Mouse (Mus musculus): ENCODE measurements at regions not wholly inside any gene's neighbourhood (a gene's known extent, or its start where the extent isn't known, plus 50 kb on each side); places are given as distances from the start of the nearest gene placed in this dataset.

DNA sequence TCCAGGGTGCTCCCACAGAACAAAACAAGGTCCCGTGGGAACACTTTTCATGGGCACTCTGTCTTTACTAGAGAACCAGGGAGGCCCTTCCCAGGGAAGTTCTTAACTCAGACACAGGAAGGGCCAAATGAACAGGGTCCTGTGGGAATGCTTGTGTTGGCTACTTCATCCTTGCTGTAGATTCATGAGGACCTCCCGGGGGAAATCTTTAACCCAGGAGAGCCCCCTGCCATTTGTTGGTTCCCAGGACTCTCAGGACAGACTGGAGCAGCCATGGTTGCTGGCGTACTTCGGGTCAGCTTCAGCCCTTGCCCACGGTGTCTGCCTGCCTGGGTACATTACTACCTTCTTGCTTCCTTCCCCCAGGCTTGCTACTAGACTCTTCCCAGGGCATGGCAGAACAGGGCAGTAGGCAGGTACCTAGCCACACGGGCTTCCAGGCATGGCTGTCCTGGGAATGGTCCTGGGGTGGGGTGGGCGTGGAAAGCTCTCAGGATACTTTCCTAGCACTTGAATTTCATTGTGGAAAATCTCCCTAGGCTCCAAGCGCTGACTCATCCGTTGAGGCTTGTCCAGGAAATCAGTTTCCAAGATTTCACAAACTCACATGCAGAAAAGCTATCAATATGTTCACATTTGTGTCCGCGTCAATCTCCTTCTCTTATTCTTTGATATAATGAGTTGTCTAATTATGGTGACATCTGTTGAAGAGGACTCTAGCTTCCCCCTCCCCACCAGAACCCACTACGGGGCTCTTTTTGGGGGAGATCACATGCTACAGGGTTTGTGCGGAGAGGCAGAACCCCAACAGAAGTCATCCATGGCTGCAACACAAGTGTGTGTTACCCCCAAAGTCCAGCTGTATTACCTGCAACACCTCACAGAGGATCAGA is 148.6 kb downstream of the Sec61b start:
- no peak for DNase-seq (ENCODE audit: low spot score in 2 of 2)

DNA sequence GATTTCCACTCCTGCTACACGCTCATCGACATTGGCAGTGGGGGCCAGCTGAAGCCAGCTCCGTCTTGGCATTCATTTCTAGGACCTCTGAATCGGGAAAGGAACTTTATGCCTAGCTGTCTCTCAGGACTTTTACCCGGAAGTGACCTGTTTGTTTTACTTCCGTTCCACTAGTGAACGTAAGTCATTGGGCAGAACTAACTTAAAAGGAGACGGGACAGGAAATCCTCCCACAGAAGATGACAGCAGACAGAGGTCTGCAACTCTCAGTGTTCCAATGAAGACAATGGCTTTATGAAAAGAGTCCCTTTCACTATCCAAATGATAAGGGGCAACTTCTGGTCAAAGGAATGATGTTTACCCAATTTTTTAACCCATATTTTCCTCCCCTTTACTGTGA is 155.5 kb downstream of the Sec61b start:
- DNase-seq (ENCODE audit: low spot score in 2 of 2), result no peak

DNA sequence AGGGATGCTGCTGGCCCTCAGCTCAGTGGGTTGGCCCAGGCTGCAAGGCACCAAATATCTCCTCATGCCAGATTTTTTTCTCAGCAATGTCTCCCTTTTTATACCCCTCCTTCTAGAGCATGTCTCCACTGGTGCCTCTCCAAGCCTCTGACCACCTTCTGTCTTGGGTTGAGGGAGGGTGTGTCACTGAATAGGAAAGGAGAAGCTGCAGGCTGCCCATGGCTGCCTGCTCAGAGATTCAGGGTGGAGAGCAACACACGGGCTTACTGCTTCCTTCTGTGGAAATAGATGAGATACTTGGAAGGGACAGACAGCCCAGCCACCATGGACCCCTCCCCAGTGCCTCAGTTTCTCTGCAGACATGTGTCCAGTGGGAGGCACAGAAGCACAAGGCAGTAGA is 156.0 kb downstream of the Sec61b start:
- no peak for DNase-seq (ENCODE audit: low spot score in 2 of 2)

DNA sequence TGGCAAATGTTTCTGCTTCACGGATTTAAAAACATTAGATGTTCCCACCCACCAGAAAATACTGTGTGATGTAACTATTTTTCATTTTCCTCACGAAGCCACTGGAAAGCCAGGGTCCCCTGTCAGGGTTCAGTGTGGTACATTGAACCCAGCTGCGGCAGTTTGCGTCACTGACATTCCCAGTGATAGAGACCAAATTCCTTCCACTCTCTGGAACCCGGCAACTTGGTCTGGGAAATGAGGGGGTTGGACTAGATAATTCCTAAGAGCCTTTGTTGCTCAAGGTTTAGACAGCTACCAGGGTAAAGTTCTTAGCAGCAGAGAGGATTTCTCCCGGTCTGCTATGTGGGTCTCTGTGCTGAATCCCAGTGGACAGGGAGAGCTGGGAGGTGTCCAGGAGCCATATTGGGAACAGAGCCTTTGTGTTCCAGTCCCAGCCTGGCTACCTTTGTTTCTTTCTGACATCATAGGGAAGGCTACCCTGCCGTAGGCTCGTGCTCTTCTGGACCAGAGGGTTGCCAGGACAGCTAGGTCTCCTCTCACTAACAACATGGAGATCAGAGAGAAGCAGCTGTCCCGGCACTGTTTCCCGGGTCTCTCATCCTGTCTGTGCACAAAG is 164.5 kb downstream of the Sec61b start:
- DNase-seq (ENCODE audit: low spot score in 2 of 2), result no peak

DNA sequence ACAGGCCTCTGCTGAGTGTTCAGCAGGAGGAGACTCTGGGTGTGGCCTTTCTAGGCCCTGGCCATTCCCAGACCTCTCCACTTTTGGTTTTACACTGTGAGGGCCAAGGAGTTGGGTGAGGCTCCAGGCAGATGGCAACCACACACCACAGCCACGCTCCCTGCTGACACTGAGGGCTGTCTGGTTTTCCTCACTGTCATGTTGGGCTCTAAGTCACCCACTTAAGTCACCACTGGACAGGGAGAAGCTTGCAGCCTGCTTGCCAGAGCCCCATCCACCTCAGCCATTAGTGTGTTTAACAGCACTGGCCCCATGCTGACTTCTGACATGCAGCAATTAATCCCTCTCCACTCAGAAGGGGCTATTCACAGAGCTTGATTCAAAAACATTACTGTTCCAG is 170.6 kb downstream of the Sec61b start:
- no peak for DNase-seq (ENCODE audit: low spot score in 2 of 2)

DNA sequence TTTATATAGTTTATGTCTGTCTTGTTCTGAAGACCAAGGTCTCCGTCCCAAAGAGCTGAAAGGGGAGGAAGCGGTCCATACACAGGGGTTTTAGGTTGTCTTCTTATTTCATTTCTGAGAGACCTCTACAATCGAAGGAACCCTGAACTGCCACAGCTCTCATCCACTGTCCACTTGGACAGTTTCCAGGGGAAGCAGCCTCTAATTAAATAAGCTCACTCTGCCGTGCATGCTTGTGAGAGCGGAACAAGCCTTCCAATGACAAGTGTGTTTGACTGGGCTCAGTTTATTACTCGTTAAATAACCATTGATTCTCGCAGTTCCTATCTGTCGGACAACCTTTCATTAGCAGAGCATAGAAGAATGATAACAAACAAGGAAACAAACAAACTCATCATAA is 174.2 kb downstream of the Sec61b start:
- DNase-seq (ENCODE audit: low spot score in 2 of 2), result no peak

DNA sequence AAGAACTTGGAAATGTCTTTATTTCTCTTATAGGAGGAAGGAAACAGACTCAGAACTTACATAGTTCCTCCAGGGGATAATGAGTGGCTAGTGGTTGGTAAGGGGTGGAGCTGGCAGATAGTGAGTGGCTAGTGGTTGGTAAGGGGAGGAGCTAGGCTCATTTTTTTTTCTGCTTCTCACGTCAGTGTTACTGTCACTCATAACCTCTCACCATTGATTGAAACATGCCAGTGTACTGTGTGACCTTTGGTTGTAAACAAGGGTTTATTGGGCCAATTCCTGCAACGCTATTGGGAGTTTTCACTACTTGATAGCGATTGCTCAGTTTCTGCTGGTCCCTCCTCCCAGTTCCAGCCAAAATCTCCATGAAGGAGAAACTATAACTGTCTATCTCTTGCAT is 175.5 kb downstream of the Sec61b start:
- no peak for DNase-seq (ENCODE audit: low spot score in 2 of 2)

DNA sequence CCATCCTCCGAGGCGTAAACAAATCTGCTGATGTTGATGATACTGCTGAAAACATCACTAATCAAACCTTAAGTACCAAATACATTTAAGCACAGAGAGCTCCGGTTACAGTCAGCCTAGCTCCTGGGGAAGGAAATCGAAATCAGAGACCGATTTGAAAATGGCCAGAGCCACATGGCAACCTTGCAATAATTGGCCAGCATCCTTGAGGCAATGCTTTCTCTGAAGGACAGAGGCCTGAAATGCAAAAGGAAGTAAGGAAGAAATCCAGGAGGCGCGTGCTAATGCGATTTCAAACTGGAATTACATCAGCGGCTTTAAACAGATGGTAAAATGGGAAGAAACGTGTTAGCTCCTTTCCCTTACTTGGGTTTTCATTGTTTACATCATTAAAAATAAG is 177.1 kb downstream of the Sec61b start:
- no peak for DNase-seq (ENCODE audit: low spot score in 2 of 2)

DNA sequence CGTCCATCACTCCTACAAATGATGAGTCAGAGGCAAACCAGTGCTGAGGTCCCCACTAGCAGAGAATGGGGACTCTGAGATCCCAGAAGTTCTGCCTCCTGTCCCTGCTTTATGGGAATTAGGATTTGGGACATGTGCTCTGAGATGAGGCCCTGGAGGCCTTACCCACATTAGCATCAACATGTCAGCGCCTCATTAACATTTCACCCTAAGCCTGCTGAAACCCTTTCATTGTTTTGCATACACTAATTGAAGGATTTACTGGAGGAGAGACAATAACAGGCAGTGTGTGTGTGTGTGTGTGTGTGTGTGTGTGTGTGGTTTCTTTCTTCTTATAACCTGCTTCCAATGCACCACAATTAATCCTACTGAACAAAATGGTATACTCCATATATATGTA is 178.7 kb downstream of the Sec61b start:
- no peak for DNase-seq (ENCODE audit: low spot score in 2 of 2)

DNA sequence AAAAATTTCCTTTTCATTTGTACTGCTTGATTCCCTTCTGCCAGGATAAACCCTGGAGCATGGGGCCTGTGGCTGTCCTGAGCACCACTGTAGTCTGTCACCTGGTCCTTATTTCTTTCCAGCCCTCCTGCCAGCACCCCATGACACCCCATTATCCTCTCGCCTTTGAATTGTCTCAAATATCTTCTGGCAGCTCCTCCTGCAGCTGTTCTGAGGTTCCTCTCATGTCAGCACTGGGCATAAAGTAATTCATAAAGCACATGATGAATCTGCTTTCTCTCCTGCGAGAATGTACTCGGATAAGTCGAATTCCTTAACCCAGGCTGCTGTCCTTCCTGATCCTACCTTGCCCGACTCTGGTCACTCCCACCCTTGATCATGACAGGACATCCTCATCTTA is 195.1 kb downstream of the Sec61b start:
- DNase-seq (ENCODE audit: low spot score in 2 of 2), result no peak

DNA sequence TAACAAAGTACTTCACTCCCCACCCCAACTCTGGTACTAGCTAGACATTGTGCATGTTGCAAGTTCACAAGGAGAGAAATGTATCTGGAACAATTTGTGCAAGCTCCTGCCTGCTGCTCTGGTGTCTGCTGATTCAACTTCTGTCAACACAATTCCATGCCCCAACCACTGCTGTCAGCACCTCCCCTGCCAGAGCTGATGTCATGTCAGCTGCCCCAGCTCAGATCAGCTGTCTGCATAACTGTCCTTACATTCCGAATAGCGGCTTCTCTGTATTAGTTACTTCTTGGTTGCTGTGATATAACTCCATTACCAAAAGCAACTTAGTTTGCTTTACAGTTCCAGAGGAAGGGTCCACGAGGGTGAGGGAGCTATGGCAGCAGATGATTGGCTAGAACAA is 196.0 kb downstream of the Sec61b start:
- DNase-seq (ENCODE audit: low spot score in 2 of 2), result no peak

DNA sequence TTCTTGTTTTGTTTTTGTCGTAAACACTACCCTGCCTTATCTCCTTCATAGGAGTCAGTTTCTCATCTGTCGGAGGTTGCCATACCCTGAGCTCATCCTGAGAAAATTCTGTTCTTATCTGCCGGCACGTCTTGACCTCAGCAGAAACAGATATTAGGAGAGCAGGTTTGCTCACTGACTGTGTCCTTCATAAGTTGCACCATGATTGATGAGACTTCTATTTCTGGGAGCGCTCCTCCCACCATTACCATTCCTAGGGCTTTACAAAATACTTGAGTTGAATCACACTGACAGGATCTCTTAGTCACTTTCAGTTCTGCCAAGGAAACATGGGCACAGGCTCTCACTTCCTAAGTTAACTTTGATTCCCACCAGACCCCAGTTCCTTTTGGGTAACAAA is 196.9 kb downstream of the Sec61b start:
- no peak for DNase-seq (ENCODE audit: low spot score in 2 of 2)

DNA sequence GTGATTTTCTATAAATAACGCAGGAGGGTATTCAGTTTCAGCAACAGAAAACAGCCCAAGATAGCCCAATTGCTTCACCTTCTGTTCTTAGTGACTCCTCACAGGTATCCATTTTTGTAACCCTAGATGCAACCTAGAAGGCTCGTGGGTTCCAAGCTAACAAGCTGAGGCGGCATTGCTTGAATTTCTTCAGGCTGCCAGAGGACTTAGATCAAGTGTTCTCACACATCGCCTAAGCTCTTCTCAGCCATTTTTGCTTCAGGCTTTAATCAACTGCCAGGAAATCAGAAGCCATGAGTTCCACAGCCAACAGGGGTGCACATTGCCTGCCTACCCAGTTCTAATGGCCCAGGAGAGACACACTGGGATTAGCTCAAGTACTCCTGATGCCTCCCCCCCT is 206.7 kb downstream of the Sec61b start:
- no peak for DNase-seq (ENCODE audit: low spot score in 2 of 2)

DNA sequence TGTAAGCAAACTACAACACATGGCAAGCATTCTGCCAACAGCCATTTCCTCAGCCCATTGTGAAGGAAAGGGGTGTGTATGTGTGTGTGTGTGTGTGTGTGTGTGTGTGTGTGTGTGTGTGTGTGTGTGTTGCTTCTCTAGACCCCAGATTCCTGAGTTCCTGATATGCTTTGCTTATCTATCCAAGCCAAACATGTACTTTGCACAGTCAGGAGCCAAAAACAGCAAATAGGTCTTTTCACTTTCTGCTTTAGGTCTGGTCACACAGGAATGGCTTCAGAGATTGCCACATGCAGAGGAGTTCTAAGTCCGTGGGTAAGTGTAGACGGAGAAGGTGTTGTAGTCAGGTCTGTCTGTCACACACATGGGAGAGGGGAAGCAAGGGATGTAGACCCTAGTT is 216.7 kb downstream of the Sec61b start:
- DNase-seq (ENCODE audit: low spot score in 2 of 2), result no peak

DNA sequence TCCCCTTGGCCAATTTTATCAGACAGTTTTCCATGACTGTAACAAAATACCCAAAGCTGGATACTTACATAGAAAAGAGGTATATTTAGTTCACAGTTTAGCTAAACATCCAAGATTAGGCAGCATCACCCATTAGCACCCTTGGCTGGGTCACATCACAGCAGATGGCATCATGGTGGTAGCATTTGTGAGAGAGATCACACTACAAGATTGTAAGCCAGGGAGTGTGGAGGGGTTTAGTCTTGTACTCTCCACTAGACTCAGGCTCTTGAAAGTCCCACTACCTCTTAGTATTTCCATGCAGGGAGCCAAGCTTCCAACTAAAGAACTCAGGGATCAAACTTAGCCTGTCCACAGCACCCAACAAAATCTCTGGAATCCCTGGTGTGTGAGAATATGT is 218.2 kb downstream of the Sec61b start:
- no peak for DNase-seq (ENCODE audit: low spot score in 2 of 2)

DNA sequence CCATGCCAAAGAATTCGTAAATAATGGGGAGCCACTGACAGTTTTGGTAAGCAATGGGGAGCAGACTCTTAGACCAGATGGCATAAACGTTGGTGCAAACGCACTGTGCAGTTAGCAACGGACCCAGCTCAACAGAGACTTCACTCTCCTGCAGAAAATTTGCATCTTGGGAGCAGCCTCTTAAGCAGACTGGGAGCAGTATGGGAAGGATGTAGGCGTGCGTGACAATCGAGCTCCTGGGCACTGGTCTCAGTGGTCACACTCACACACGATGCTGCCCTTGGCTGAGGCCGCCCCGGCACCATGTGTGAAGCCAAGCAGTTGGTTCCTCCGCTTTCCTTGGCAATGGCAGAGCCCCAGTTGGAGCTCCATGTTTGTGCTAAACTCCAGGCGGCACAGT is 218.8 kb downstream of the Sec61b start:
- no peak for DNase-seq (ENCODE audit: low spot score in 2 of 2)

DNA sequence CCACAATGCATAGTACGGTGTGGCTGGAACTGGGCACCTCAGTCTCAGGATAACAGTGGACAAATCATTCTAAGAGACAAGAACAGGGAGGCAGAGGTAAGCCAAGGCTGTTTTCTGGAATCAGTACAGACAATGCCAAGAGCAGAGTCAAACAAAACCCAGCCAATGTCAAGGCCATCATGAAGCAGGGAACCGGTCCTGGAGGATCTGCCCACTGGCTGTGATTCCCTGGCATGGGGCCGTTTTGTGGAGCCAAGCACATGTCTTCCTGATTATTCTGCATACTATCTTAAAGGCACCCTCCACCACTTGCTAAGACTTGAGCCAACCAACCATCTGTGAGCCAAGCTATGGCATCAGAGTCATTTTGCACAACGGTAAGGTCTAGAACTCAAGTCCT is 222.6 kb downstream of the Sec61b start:
- no peak for DNase-seq (ENCODE audit: low spot score in 2 of 2)

DNA sequence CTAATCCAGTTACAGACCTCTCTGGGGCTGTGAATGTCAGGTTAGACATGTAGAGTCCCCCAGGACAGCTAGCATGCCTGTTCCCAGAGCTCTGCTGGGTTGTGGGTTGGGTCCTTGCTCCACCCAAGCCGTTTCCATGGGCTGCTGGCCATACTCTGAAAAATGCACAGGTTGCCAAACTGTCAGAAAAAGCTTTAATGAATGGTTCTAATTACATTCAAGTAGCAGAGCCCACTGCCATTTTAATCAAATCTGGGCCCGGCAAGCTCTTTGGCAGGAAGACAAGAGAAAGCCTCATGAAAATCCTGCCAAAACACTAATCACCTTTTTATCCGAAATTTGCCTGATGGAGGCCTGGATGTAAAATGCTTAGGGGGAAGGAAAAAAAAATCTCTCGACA is 224.1 kb downstream of the Sec61b start:
- DNase-seq (ENCODE audit: low spot score in 2 of 2), result no peak

DNA sequence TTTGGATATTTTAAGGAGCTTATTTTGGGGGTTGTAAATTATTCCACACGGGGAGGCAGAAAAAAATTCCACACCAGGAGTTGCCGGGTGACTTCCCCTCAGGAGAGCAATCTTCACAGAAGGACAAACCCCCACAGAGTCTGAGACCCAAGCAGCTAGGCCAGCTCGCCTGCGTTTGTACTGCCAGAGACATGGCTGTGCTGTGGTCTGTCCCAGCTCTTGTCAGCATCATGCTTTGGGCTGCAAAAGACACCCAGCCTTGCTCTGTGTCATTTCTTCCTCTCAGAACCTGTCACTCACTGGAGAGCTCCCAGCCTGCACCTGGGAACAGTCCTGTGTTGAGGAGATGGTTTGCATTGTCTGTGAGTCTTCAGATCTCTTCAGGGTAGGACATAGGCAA is 224.5 kb downstream of the Sec61b start:
- DNase-seq (ENCODE audit: low spot score in 2 of 2), result no peak

DNA sequence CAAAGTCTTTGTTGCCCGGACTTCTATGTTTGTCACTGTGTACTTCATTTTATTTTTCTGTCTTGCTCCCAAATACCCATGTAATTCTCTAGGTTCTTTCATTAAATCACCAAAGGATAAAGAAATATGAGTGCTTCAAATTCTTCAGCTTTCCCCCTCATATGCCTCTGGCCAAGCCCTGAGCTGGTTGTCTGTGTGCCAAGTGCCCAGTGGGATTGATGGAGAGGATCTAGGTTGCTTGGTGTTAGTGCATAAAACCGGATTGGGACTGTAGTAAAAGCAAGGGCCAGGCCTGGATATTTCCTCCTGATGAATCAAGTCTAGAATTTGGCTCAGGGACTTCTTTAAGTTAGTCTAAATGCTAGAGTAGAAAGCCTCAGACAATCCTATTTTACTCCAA is 229.0 kb downstream of the Sec61b start:
- DNase-seq (ENCODE audit: low spot score in 2 of 2), result no peak

DNA sequence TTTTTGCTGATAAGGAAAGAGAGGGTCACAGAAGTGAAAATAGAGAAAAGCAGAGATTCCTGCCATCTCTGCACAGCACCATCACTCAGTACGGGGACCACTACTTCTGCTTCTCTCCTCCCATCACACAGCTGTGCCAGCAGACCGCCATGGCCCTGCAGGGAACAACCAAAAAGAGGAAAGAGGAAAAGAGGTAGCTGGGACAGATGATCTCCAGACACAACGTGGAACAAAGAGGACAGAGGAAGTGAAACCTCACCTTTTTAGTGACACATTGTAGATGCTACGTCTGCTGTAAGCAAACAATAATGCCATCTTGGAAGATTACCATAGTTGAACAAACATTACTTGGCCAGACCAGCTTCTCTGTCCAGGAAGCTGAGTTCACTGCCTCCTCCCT is 230.1 kb downstream of the Sec61b start:
- DNase-seq (ENCODE audit: low spot score in 2 of 2), result no peak

DNA sequence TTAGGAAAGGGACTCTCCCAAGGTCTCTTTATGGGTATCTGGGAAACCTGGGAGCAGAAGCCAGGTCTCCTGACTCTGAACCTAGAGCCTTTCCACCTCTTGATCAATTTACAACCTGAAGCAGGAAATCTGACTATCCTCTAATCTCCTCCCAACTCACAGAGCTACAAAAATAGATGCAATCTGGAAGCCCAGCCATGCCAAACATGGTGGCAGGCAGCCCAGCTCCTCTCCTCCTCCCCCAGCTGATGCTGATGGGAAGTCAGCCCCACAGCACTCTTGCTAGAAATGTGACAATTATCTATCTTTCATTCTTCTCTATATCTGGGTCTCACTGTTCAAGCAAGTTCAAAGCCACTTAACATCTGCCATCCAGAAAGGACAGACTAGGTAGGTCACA is 233.5 kb downstream of the Sec61b start:
- peak; percentile 47 to 54 for DNase-seq (ENCODE audit: low spot score in 2 of 2)

DNA sequence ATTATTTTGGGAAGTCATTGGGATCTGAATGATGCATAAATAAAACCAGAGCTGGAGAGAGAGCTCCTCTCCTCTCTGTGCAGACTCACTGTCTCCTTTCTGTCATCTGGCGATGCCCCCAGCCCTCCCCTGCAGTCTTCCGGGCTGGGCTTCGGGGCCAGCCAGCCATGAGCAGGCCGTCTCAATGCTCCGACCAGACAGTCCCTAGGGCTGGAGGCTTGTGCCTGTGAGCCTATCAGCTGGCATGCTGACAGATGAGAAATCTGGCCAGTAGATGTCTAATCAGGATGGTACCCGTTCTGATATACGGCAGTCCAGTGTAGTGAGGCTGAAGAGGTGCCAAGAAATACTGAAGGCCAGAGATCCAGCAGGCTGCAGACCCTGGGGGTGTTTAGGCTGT is 238.9 kb downstream of the Sec61b start:
- DNase-seq (ENCODE audit: low spot score in 2 of 2), result no peak

Data from frontal cortex, postnatal 14 days (tissue).